Mouse (Mus musculus): ENCODE data around the gene Rhpn2. TPM values are rescaled to one million over a fixed set of nuclear protein-coding genes. Genes with fewer than 3 reads are reported as not detected.

The Rhpn2 gene
- polyA plus RNA-seq (2011; ENCODE audit: insufficient read depth, insufficient read length, low read depth, missing spikeins) = 22.1 and 26.5 TPM in 2 replicates

GRCm38 (mm10) chr7:35333692-35334526 is at the start of gene Rhpn2:
Gene Rhpn2, plus strand, starts transcription at chr7:35334170.
- peaks cover 2% of the 10 kb centered on the region for H3K4me1 ChIP-seq (ENCODE audit: control insufficient read depth, insufficient read depth, low read length)
- H3K4me3 ChIP-seq (ENCODE audit: low read depth, low read length) = peak within 1 kb of the TSS; percentile 96
- no peaks in the 10 kb centered on the region for H3K9me3 ChIP-seq (replicated peaks; ENCODE audit: control insufficient read depth, insufficient read depth, low read length, poor library complexity, severe bottlenecking)
- H3K27ac ChIP-seq (ENCODE audit: insufficient read depth, low read length) = peak within 1 kb of the TSS; percentile 94
- no peaks in the 10 kb centered on the region for H3K36me3 ChIP-seq (ENCODE audit: control insufficient read depth, insufficient read depth, low read length, poor library complexity, severe bottlenecking)
- peak within 1 kb of the TSS; percentile 65 for H3K9ac ChIP-seq (ENCODE audit: low read depth, poor library complexity, severe bottlenecking)
- TF ChIP-seq EP300 (IDR thresholded peaks at IDR 0.05; ENCODE audit: insufficient read depth, low read depth, low read length) = peak; percentile 38; the same call in 1 of the 2 replicates
- no peak for TF ChIP-seq CTCF (IDR thresholded peaks at IDR 0.05; ENCODE audit: low read depth, low read length)
- peak; percentile 84 for TF ChIP-seq POLR2A (IDR thresholded peaks at IDR 0.05; ENCODE audit: insufficient read depth, low read length)
- peaks cover 5% of the 10 kb centered on the region for H3K27me3 ChIP-seq (ENCODE audit: control insufficient read depth, insufficient read depth, low read length, poor library complexity, severe bottlenecking)

DNA sequence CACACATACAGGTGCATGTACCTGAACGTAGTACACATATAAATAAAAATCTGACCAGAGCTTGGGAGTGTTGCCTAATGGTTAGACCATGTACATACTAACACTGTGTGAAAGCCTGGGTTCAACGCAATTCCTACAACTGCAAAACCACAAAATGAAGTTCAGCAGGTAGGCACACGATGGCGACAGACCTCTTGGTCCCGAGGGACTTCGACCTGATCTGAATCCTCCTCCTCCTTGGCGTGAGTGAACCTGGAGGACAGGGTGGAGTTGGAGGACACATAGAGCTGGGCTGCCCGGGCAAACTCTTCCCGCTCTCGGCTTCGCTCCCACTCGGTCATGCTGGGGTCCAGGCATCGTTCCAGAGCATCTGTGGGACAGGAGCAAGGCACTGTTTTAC is 40.5 kb upstream of the Rhpn2 start:
- Histone ChIP-seq H3K4me3 (ENCODE audit: low read depth, low read length) (no peak overlapping the region), H3K9ac (ENCODE audit: low read depth, poor library complexity, severe bottlenecking) (no peak overlapping the region), H3K9me3 (replicated peaks; ENCODE audit: control insufficient read depth, insufficient read depth, low read length, poor library complexity, severe bottlenecking) (no peaks in the 10 kb centered on the region), H3K27ac (ENCODE audit: insufficient read depth, low read length) (no peak overlapping the region), H3K27me3 (ENCODE audit: control insufficient read depth, insufficient read depth, low read length, poor library complexity, severe bottlenecking) (no peaks in the 10 kb centered on the region), H3K4me1 (ENCODE audit: control insufficient read depth, insufficient read depth, low read length) (no peaks in the 10 kb centered on the region), H3K36me3 (ENCODE audit: control insufficient read depth, insufficient read depth, low read length, poor library complexity, severe bottlenecking) (0 out of 2 replicates have a peak, but pooled peaks cover 7% of the 10 kb centered on the region)
- TF ChIP-seq CTCF (IDR thresholded peaks at IDR 0.05; ENCODE audit: low read depth, low read length) (peak; percentile 54), POLR2A (IDR thresholded peaks at IDR 0.05; ENCODE audit: insufficient read depth, low read length) (no peak), EP300 (IDR thresholded peaks at IDR 0.05; ENCODE audit: insufficient read depth, low read depth, low read length) (no peak)

GRCm38 (mm10) chr7:35295631-35296030 is 38.3 kb upstream of the Rhpn2 start:
- Histone ChIP-seq H3K9me3 (replicated peaks; ENCODE audit: control insufficient read depth, insufficient read depth, low read length, poor library complexity, severe bottlenecking) (no peaks in the 10 kb centered on the region), H3K27me3 (ENCODE audit: control insufficient read depth, insufficient read depth, low read length, poor library complexity, severe bottlenecking) (no peaks in the 10 kb centered on the region), H3K4me3 (ENCODE audit: low read depth, low read length) (no peak overlapping the region), H3K9ac (ENCODE audit: low read depth, poor library complexity, severe bottlenecking) (no peak overlapping the region), H3K36me3 (ENCODE audit: control insufficient read depth, insufficient read depth, low read length, poor library complexity, severe bottlenecking) (peaks cover 9% of the 10 kb centered on the region; the same call in 1 of the 2 replicates), H3K4me1 (ENCODE audit: control insufficient read depth, insufficient read depth, low read length) (no peaks in the 10 kb centered on the region), H3K27ac (ENCODE audit: insufficient read depth, low read length) (no peak overlapping the region)
- TF ChIP-seq CTCF (IDR thresholded peaks at IDR 0.05; ENCODE audit: low read depth, low read length) = no peak
- no peak for TF ChIP-seq EP300 (IDR thresholded peaks at IDR 0.05; ENCODE audit: insufficient read depth, low read depth, low read length)
- no peak for TF ChIP-seq POLR2A (IDR thresholded peaks at IDR 0.05; ENCODE audit: insufficient read depth, low read length)

DNA sequence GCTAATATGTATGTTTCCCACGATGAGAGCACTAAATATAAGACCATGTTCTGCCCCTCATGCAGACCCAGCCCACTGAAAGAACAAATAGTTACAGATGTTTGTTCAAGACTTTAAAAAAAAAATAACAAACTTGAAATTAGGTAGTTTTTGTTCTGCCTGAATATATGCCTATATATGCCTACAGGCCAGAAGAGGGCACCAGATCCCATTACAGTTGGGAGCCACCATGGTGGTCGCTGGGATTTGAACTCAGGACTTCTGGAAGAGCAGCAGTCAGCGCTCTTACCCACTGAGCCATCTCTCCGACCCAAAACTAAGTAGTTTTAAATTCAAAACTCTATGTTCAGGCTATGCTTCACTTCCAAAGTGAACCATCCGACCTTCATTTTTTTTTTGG is 36.1 kb upstream of the Rhpn2 start:
- Histone ChIP-seq H3K36me3 (ENCODE audit: control insufficient read depth, insufficient read depth, low read length, poor library complexity, severe bottlenecking) (peaks cover 9% of the 10 kb centered on the region; the same call in 1 of the 2 replicates), H3K4me1 (ENCODE audit: control insufficient read depth, insufficient read depth, low read length) (no peaks in the 10 kb centered on the region), H3K9ac (ENCODE audit: low read depth, poor library complexity, severe bottlenecking) (no peak overlapping the region), H3K27me3 (ENCODE audit: control insufficient read depth, insufficient read depth, low read length, poor library complexity, severe bottlenecking) (no peaks in the 10 kb centered on the region), H3K9me3 (replicated peaks; ENCODE audit: control insufficient read depth, insufficient read depth, low read length, poor library complexity, severe bottlenecking) (no peaks in the 10 kb centered on the region), H3K4me3 (ENCODE audit: low read depth, low read length) (no peak overlapping the region), H3K27ac (ENCODE audit: insufficient read depth, low read length) (no peak overlapping the region)
- peak; percentile 34 for TF ChIP-seq CTCF (IDR thresholded peaks at IDR 0.05; ENCODE audit: low read depth, low read length)
- no peak for TF ChIP-seq POLR2A (IDR thresholded peaks at IDR 0.05; ENCODE audit: insufficient read depth, low read length)

- peaks cover 13% of the 10 kb centered on the region; the same call in 1 of the 2 replicates for H3K36me3 ChIP-seq (ENCODE audit: control insufficient read depth, insufficient read depth, low read length, poor library complexity, severe bottlenecking)
- TF ChIP-seq EP300 (IDR thresholded peaks at IDR 0.05; ENCODE audit: insufficient read depth, low read depth, low read length) (no peak), POLR2A (IDR thresholded peaks at IDR 0.05; ENCODE audit: insufficient read depth, low read length) (no peak), CTCF (IDR thresholded peaks at IDR 0.05; ENCODE audit: low read depth, low read length) (no peak)
- no peak overlapping the region for H3K9ac ChIP-seq (ENCODE audit: low read depth, poor library complexity, severe bottlenecking)
- no peak overlapping the region for H3K4me3 ChIP-seq (ENCODE audit: low read depth, low read length)
- no peak overlapping the region for H3K27ac ChIP-seq (ENCODE audit: insufficient read depth, low read length)
- H3K27me3 ChIP-seq (ENCODE audit: control insufficient read depth, insufficient read depth, low read length, poor library complexity, severe bottlenecking) = no peaks in the 10 kb centered on the region
- no peaks in the 10 kb centered on the region for H3K9me3 ChIP-seq (replicated peaks; ENCODE audit: control insufficient read depth, insufficient read depth, low read length, poor library complexity, severe bottlenecking)
- no peaks in the 10 kb centered on the region for H3K4me1 ChIP-seq (ENCODE audit: control insufficient read depth, insufficient read depth, low read length)
These were observed 34.3 kb upstream of the Rhpn2 start for GRCm38 (mm10) chr7:35299656-35300055.

DNA sequence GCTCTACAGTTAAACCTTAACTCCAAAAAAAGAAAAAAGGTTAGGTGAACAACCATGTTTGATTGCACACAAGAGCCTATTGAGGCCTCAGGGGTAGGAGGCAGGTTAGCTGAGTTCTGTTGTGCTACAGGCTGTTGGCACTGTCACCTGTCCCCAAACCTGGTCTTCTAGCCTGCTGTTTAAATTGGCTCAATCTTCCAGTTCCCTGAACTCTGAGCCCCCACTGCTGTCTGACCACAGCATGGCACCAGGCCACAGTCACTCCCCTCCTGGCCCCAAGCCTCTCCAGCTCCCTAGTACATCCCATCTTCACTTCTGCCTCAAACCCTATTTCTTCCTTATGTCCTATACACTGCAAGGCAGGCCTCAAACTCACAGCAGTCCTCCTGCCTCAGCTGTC is 33.2 kb upstream of the Rhpn2 start:
- peaks cover 9% of the 10 kb centered on the region; the same call in 1 of the 2 replicates for H3K36me3 ChIP-seq (ENCODE audit: control insufficient read depth, insufficient read depth, low read length, poor library complexity, severe bottlenecking)
- no peak for TF ChIP-seq POLR2A (IDR thresholded peaks at IDR 0.05; ENCODE audit: insufficient read depth, low read length)
- no peak for TF ChIP-seq CTCF (IDR thresholded peaks at IDR 0.05; ENCODE audit: low read depth, low read length)
- TF ChIP-seq EP300 (IDR thresholded peaks at IDR 0.05; ENCODE audit: insufficient read depth, low read depth, low read length) = no peak

More for the DNA sequence above, 33.2 kb upstream of the Rhpn2 start:
- Histone ChIP-seq H3K4me3 (ENCODE audit: low read depth, low read length) (no peak overlapping the region), H3K9me3 (replicated peaks; ENCODE audit: control insufficient read depth, insufficient read depth, low read length, poor library complexity, severe bottlenecking) (no peaks in the 10 kb centered on the region), H3K4me1 (ENCODE audit: control insufficient read depth, insufficient read depth, low read length) (no peaks in the 10 kb centered on the region), H3K9ac (ENCODE audit: low read depth, poor library complexity, severe bottlenecking) (no peak overlapping the region), H3K27me3 (ENCODE audit: control insufficient read depth, insufficient read depth, low read length, poor library complexity, severe bottlenecking) (no peaks in the 10 kb centered on the region), H3K27ac (ENCODE audit: insufficient read depth, low read length) (no peak overlapping the region)
